Mouse (Mus musculus) brain, embryonic 14.5 days (tissue): Measurements from ENCODE around the gene L3mbtl2.

Experiments
- CTCF ChIP-seq: fragments of 200-500 bp; IDR thresholded peaks from 2 replicates; pipeline ENCODE4 v1.5.1; 2012; ENCODE audit warnings: inconsistent platforms, mild to moderate bottlenecking, moderate library complexity, borderline replicate concordance; ENCODE audit not compliant: insufficient read depth, insufficient read length; ENCODE audit errors: extremely low read depth
- POLR2A ChIP-seq: fragments of 200-500 bp; IDR thresholded peaks from 2 replicates; pipeline ENCODE4 v1.6.1; 2012; ENCODE audit warnings: mild to moderate bottlenecking, inconsistent platforms, borderline replicate concordance; ENCODE audit not compliant: poor library complexity, insufficient read depth, insufficient read length, severe bottlenecking; ENCODE audit errors: extremely low read depth

DNA sequence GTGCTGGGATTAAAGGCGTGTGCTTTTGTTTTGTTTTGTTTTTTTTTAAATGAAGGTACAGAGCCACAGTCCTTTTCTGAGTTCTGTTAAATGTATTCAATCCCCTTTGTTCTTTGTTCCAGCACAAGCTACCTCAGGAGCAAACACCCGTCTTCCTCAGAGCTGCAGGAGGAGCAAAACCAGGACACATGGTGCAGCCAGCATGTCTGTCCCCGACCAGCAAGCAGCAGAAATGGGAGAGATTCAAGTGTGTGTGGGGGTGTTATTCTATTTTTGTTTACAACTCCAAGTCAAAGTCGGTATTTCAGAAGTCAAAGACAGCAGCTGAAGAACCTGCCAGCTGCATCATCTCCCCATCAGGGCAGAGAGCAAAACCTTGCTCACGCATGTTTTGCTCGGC, 50.1 kb downstream of the L3mbtl2 start:
- TF ChIP-seq CTCF (no peak), POLR2A (no peak)
